Mouse (Mus musculus): ENCODE results near the gene Ank2.

The Ank2 gene

DNA sequence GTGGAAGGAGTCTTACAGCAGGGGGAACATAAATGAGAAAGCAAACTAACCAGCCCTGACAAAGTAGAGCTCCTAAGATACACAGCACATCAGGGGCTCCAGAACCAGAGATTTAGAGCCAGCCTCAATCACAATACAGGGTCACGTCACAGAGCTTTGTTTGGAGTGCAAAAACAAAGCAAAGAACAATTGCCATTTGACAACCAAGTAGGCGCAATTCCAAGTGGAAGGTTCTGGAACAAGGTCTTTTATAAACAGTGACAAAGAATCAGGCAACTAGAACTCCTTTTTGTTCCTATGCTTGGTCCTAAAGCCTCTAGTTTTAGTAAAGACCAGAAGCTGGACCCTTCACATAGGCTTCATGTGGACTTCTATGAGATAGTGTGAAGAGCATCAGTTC is 326.5 kb downstream of the Ank2 start:
- no peak for DNase-seq (ENCODE audit: low spot score)

DNA sequence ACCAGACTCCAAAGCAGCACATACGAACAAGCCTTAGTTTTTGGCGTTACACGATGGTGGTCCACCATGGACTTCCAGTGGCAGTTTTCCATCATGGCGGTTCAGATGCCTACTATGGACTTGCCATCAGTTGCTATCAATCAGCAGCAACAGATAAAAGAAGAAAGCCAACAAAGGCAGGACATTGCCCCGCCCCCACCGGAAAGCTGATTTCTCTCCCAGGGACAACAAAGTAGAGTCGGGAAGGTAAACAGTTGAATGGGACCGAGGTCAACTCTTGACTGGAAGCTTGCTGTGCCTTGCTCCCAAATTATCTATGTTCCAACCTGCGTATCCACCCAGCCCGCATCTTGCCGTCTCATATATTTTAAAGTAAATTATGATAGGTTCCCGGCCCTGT is 328.9 kb downstream of the Ank2 start:
- no peak for DNase-seq (ENCODE audit: low spot score)

DNA sequence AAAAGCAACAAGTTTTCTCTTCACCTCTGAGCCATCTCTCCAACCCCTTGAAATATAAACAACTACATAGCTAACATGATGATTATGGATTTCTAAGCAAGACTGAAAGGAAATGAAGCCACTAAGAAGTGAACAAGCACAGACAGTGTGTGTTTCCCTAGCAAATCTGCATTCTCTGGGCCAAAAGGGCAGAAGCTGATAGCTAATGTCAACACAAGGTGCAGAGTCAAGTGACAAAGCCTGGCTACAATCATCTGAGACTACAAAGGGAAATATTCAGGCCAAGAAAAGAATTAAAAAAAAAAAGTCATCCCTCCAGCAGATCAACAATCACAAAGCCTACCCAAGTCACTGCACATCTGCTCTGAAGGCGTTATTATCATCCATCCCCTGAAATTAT is 330.0 kb downstream of the Ank2 start:
- DNase-seq (ENCODE audit: low spot score): no peak

DNA sequence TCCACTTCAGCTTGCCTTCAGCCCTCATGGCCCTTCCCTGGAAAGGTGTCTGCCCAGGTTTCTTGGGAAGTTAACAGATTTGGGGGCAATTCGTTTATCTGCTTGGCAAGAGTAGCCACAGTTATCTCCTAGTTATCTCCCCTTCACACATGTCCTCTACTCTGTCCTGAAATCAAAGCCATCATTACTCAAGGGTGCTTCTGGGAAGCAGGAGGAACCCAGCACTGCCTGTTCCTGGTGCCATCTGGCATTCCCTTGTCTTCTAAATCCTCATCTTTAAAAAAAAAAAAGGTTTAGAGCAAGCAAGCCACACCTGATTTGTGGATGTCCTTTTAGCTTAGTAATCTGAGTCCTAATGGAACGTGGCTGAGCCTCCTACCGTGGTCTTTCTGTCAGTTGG is 335.4 kb downstream of the Ank2 start:
- DNase-seq (ENCODE audit: low spot score): no peak

DNA sequence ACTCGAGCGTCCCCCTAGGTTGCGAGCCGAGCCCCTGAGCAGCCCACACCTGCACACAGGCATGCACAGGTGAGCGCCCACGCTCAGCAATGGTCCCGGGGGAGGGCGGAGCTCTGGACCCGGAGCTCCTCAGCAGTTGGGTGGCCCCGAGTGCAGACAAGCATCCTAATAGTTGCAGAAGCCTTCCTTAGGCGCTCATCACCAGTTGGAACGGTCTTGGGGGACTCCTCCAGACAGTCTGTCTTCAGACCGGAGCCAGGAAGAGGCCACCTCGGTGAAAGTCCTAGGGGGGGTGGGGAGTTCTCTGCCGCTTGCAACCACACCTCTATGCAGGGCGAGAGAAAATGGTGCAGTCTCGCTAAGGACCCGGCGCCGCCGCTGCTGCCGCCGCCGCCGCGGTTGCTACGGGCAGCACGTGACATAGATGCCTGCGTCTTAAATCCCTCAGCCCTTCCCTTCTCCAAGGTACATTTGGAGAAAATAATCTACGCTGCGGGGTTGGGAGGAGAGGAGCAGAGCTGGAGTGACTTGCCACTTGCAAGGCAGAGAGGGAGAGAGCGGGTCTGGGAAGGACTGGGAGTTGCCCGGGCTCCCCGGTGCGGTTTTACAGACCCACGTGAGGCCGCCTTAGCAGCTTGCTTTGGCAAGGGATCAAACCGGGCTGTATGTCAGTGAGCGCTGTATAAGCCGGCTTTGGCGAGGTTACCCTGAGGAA is 337.0 kb downstream of the Ank2 start:
- peak; percentile 16 for DNase-seq (ENCODE audit: low spot score)

DNA sequence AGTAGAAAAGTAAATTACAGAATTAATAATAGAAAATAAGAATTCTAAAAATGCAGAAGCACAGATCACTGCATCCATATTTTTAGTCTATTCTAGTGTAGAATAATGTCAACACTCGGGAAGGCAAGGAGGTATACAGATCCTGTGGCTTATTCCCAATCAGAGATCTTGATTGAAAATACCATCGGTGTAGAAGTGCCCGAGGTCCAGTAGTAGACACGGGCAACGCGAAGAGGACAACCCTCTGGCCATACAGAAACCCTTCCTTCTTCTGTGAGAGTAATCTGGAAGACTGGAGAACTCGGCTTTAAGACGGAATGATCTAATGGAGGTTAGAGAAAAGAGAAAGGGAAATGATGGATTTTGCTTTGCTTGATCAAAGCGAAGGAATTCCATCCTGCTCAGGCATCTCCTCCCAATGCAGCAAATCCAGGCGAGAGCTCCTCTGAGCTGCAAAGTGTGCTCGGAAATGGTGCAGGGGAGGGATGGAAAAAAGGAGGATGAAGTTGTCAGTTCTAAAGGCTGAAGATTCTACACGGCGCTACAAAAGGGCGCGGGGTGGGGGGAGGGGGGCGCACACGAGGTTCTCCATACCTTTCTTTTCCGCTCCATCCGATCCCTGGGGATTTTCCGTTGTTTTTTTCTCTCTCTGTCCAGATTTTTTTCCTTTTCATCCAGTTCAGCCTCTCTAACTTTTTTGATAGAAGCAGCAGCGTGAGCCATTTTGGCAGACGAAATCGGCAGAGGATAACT is 337.9 kb downstream of the Ank2 start:
- no peak for DNase-seq (ENCODE audit: low spot score)

DNA sequence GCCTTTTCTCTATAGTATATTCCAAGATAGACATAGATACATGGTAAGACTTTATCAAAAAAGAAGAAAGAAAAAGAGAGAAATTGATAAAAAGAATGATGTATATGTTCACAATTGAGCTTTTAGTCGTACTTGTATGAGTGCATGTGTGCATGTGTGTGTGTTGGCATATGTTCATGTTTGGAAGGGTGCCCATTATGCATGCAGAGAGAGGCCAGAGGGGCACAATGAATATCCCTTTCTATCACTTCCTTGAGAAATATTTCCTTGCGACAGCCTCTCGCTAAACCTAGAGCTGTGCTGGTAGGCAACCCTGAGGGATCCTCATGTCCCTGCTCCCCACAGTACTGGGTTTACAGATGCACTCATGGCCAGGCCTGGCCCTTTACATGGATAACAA is 341.4 kb downstream of the Ank2 start:
- DNase-seq (ENCODE audit: low spot score): no peak

DNA sequence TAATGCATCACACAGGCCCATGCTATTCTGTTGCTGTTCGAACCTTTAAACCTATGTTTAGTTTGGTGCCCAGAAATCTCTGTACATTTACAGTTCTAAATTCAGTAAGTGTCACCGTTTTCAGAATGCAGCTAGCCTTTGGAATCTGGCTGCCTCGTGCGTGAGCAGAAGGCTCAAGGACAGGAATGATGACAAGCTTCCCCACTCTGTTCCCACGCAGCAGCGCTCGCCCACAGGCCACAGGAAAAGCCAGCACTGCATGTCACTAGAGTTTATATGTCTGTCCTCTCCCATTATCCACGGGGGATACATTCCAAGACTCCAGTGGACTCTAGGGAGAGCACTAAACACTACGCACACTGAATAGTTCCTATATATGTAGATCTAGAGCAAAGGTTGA is 343.1 kb downstream of the Ank2 start:
- no peak for DNase-seq (ENCODE audit: low spot score)

DNA sequence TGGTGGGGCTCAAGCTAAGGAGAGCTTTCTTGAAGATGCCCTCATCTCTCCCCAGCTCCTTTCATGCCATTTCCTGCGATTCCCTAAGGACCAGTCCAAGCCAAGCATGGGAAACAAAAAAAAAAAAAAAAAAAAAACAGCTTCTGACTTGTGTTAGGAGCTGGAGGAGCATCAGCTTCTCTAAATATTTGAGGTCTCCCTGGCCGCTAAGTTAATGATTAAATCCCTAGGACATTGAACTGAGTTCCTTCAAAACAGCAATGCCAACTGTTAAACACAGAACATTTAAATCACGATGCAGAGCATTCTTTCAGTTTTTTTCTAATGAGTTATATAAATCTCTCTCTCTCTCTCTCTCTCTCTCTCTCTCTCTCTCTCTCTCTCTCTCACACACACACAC is 345.3 kb downstream of the Ank2 start:
- DNase-seq (ENCODE audit: low spot score): no peak

DNA sequence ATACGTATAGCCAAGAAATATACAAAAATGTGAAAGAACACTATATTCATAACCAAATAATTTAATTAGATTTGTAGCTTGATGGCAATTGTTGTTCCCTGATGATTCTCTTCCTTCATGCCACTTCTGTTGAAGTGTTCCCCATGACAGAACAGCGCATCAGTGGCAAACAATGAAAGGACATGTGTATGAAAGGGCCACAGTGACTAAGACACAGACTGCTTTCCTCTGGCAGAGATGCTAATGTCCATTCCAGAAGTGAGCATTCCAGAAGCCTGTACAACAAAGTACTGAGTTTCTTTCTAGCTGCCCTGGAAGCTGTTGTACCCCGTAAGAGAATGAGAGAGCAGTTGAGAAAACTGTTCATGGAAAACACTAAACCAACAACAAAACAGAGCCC is 345.7 kb downstream of the Ank2 start:
- no peak for DNase-seq (ENCODE audit: low spot score)

DNA sequence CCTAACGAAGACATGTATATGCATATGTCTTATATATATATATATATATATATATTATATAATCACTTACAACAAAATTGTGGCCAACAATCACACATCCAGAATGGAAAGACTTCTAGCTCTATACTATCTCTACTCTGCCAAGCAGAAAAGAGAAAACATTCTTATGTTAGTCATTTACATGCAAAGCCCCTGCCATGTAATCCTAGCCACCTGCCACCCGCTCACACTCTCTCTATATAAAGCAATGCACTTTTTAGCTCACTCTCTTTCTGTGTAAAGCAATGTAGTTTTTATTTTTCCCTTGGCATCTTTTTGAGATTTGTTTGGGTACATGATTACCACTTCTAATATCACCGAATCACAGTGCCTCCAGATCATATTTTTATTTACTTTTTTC is 350.5 kb downstream of the Ank2 start:
- DNase-seq (ENCODE audit: low spot score): no peak

DNA sequence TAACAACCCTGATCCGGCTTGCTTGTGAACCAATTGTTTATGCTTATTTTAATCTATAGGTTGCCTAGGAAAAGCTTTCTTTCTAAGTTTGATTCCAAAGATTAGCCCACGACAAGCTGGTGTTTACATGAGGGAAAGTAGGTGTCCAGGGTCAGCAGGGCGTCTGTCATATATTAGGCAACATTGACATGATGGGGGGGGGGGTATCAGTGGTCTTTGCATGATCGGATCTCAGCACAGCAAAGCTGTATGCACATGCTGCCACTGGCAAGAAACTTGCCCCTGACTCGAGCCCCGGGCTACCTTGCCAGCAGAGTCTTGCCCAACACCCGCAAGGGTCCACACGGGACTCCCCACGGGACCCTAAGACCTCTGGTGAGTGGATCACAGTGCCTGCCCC is 358.6 kb downstream of the Ank2 start:
- DNase-seq (ENCODE audit: low spot score): no peak

DNA sequence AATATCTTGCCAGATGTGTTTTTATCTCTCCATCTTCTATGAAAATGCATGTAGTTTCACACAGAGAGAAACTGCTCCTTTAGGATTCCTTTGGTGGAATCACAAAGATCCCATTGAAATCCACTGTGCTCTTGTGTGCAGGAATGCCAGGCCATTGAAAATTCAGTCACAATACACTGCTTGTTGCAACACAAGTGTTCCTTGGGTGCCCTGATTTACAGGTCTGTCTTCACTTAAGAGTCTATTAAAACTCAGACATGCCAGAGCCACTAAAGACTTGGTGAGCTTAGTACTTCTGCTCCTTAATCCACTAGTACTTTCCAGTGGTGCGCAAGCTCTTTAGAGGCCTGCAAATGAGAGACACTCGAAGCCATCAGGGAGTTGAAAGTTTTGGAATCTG is 359.5 kb downstream of the Ank2 start:
- no peak for DNase-seq (ENCODE audit: low spot score)

DNA sequence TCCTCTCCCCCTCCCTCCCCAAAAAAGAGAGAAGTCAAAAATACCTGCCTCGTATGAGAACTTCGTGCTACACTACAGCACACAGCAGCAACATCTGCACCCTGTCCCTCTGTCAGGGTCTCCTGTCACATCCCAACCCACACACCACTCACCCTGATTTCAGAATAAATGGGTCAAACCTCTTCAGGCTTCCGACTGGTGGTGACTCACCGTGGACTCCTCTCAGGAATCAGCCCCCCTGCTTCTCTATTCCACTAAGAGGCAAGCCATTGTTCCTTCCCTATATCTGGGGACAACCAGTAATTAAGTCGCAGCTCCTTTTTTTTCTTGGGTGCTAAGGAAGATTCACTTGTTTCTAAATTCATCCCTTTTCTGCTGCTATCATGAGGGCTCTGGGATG is 361.6 kb downstream of the Ank2 start:
- no peak for DNase-seq (ENCODE audit: low spot score)

DNA sequence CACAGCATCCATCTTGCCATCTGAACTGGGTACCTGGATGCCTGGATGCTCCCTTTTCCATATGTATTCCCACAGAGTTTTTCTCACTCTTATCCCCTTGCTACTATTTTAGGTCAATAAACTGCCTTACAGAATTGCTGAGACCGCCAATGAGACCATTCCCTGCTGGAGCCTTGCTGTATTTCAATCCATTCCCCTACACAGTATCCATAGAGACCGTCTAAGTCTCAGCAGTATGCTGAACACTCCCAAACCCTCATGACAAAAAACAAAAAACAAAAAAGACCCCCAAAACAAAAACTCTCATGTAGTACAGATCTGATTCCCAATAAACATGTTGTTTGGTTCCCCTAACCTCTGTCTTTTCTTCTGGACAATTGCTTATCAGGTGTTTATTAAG is 365.1 kb downstream of the Ank2 start:
- no peak for DNase-seq (ENCODE audit: low spot score)

DNA sequence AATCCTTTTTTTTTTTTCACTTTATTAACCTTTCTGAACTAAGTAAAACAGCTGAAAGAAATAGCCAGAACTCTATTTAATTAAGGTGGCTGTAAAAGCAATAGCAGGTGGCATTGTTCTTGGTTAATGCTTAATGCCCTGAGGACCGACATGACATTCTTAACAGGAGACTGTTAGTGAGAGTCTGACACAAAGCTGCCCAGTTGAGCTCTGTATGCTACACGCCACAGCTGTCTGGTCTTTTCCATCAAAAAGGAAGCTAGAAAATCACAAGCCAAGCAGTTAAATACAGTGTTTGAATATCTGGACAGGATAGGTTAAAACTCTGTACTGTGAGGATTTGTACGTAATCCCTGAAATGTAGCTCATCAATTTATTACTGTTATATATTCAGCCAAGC is 368.1 kb downstream of the Ank2 start:
- DNase-seq (ENCODE audit: low spot score): no peak

DNA sequence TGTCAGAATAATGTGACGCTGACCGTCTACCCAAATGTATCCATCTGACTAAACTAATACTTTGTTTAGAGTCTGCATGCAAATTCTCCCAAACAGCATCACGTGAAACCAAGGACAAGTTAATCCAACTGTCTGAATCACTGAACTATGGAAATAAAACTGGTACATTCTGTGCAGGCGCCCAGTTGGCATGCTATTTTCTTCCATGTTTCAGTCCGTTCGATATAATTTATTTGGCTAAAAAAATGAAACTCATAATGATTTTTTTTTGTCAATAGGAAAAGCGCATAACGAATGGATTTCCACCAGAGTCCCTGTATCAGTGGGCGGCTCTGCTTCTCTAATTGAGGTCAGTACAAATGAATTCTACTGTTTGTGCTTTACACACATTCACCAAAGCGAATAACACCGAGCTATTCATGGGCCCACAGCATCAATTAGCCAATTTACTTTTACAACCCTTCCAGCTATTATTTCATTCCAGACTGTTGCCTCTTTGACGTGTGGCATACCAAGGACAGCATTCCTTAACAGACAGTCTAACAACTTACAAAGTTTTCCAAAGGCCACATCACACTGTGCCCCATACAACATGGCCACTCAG is 368.9 kb downstream of the Ank2 start:
- DNase-seq (ENCODE audit: low spot score): no peak

DNA sequence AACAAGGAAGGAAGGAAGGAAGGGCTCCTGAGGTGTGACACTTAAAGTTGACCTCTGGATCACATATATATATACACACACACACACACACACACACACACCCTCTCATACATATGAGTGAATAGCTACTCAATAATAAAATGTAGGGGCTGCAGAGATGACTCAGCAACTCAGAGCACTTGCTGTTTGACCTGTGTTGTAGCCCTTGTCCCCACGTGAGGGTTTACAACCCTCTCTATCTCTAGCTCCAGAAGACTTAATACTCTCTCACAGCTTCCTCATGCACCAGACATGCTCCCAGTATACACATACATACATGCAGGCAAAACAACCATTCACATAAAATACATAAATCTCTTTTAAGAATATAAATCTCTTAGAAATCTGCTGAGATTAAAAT is 369.4 kb downstream of the Ank2 start:
- no peak for DNase-seq (ENCODE audit: low spot score)

DNA sequence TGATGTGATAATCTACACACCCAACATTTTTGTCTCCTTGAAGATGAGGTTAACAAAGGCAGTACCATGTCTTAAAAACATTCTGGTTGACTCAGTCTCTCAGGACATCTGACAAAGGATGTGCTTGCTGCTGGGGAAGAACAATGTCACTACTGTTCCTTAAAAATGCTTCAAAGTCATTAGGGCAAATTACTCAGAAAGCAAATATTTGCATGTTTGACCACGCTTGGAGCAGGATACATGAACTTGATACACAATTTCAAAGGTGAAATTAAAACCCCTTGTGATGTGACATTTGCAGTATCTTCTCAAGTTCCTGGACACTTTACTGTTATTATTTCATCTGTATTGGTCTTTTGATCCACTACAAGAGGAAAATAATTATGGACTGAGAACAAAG is 371.5 kb downstream of the Ank2 start:
- DNase-seq (ENCODE audit: low spot score): no peak

DNA sequence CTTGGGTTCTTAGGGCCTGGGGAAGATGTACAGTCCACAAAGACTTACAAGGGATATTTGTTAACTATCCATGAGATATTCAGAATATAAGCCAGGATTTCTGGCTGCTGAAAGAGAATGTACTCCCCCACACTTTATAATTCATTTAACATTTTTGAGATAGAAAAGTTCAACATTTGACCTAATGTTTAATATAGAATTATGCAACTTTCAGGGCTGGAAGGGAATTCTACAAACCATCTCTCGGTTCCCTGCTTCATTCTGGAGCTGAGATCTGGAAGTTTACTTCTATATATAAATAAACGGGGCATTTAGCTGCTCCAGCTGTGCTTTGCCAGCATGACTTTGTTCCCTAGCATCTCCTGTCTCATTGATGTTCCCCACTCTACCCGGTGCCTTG is 372.9 kb downstream of the Ank2 start:
- DNase-seq (ENCODE audit: low spot score): no peak

DNA sequence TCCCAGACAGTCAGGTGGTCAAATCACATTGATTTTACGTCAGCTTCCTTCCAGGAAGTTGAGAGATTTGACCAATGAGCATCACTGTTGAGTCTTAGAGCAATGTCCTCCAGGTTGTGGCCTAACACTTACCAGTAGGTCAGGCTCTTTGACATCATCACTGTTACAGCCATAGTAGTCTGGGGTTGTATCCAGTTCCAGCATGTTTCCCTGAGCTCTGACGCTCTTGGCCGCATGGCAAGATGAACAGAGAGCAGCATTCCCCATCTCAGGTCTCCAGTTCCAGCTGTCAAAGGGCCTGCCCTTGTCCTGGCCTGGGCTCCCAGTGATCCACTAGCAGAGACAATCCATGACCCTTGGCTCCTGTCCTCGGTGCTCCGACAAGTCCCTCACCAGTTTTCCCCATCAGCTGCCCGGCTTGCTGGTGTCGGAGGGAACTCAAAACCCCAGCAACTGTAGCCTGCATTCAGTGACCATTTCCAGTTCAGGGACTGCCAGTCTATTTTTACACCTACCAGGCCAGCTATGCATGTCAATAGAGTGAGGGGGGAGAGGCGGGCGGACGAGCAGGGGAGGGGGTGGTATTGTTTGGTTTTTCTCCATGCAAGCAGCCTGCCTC is 374.7 kb downstream of the Ank2 start:
- no peak for DNase-seq (ENCODE audit: low spot score)

DNA sequence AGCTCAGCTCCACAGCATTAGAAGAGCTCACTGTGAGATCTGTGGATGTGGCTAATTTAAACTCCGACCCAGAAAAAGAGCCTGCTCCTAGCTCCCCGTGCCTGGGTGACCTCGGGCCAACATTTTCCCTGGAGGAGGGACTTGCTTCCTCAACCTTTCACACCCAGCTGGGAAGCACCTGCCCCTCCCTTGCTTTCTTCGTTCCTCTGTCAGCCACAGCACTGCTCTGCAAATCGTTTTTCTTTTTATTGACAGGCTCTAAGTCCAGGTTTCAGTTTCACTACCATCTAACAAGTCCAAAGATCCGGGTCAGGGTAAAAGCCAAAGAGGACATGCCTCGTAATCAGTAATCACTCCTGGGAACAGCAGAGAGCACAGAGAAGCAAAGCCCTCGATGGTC is 375.8 kb downstream of the Ank2 start:
- no peak for DNase-seq (ENCODE audit: low spot score)

DNA sequence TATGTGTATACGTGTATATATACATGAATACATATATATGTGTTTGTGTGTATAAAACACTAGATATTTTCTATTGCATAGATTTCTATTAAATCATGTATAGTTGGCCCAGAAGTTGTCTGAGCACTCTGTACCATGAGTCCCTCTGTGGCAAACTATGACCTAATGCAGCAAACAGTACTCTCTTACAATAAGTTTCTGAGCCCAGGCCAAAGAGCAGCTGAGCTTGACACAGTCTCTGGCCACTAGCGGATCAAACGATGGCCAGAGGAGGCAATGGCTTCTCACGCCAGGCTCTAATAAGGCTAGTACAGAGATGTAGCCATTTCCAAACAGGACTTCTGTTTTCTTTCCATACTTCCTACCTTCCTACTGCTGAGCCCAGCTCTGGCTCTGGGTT is 380.4 kb downstream of the Ank2 start:
- no peak for DNase-seq (ENCODE audit: low spot score)
